Mouse (Mus musculus): ENCODE measurements around the gene 1700012B07Rik.

The 1700012B07Rik gene

GRCm38 (mm10) chr11:109846343-109846742 is 18.5 kb upstream of the 1700012B07Rik start:
- no peak for DNase-seq (ENCODE audit: low spot score)

DNA sequence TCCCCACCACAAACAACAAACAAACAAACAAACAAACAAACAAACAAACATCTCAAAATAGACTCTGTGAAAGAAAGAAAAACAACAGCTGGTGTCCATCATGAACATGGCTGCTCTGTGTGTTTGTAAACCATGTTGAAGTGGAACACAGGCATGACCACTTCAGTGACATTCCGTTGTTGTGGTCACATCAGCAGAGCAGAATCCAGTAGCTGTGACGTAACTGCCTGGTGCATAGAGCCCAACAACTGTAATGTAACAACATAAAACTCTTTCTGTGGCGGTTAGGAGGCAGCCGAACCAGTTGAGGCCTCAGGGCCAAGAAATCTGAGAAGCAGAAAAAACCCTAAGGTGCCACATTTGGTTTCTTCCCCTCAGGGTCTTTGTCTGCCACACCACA is 17.8 kb upstream of the 1700012B07Rik start:
- no peak for DNase-seq (ENCODE audit: low spot score)

GRCm38 (mm10) chr11:109844466-109844865 is 16.6 kb upstream of the 1700012B07Rik start:
- no peak for DNase-seq (ENCODE audit: low spot score)

DNA sequence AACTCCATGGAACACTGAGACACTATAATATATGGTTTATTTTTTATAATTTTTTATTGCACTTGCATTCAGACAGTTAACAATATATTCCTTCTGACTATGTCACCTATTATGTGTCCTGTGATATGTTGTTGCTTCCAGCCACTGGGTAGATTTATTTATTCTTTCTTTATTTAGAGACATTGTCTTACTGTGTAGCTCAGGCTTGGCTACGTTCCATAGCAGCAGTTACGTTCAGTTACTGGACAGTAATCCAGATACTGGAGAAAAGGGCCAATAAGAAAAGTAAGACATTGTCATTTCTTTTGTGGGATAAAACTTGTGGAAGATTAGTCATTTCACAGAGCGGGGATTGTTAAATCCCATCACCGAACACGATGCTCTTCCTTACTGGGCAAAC is 2.5 kb upstream of the 1700012B07Rik start:
- no peak for DNase-seq (ENCODE audit: low spot score)

- no peak for DNase-seq (ENCODE audit: low spot score)
These were observed 5.6 kb downstream of the 1700012B07Rik start for GRCm38 (mm10) chr11:109822280-109822679.

DNA sequence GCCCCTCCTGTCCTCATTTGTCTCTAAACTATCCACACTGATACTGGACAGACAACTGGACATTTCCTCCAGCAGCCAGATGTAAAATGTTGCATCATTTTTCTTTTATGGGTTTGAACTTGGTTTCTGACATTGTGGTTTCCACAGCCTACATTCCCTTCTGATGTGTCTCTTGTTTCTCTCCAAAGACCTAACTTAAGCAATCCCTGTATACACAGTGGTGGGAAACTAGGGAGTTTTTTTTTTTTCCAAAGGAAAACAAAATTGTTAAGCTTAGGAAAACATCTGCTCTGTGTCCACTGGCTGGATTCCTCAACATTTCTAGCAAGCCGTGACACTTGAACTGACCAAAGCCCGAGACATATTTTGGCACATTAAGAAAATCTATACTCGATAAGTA is 10.4 kb downstream of the 1700012B07Rik start:
- no peak for DNase-seq (ENCODE audit: low spot score)

DNA sequence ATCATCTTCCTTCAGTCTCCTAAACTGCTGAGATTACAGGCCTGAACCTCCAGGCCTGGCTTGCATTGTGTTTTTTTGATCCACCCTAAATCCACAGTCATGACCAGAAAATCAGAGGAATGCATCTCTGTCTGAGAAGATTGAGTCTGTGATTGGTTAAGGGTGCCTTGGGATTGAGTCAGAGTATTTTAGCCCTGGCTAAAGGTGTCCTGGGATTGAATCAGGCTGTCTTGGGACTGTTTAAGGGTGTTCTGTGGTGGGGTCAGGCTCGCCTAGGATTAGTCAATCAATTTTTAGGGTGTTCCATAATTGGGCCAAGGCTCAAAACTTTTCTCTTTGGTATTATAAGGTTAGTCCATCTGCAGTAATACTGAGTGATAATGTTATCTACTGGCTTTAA is 10.9 kb downstream of the 1700012B07Rik start:
- no peak for DNase-seq (ENCODE audit: low spot score)

DNA sequence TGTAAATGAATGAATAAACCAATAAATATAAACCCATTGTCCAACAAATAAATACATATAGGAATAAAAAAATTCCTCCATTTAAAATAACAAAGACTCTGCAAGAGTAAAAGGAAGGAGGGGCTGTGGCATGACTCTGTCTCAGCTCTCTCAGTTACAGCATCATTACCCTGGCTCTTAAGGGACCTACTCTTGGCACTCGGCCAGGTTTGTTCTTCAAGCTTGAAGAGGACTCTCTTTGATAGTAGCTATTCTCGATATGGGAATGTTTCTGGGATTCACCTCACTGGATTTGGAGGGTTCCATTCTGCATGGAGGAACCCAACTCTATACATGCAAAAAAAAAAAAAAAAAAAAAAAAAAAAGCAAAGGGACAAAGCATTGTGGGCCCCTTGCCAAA is 16.1 kb downstream of the 1700012B07Rik start:
- no peak for DNase-seq (ENCODE audit: low spot score)

DNA sequence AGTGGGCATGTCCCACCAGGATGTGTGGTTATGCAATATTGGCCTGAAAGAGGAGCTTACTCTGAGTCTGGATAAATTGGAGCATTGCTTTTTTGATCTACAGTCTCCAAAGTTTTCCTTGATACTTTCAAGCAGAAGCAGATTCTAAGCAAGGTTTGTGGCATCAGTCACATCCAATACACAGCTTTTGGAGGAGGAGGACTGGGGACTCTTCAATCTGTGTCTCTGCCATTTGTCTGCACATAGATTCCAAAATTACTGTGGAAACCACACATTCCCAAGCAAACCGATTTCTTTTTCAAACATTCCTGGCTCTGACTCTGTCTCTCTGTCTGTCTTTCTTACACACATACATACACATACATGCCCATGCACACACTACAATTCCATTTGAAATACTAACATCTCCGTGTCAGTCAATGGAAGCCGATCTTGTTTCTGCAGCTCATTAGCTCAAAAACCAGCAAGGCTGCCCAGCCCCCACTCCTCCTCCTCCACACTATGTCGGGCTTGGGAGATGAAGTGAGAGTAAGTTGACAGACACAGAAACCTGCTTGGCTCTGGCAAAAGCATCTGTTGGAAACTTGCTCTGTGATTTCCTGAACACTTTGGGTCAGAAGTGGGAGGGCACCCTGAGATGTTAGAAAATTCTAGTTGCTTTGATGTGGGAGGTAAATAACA is 18.5 kb downstream of the 1700012B07Rik start:
- no peak for DNase-seq (ENCODE audit: low spot score)

DNA sequence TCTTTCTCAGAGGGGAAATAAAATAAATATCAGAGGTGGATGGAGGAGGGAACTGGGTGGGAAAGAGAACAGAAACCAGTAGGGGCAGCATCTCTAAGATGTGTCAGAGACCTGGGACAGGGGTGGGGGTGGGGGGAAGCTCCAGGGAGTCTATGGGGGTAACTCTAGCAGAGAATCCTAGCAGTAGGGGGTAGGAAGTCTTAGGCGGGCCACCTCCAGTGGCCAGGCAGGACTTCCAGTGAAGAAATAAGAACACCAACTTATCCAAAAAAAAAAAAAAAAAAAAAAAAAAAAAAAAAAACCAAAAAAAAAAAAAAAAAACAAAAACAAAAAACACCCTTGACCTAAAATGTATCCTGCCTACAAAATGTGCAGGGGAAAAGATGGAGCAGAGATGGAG is 26.3 kb downstream of the 1700012B07Rik start:
- no peak for DNase-seq (ENCODE audit: low spot score)

DNA sequence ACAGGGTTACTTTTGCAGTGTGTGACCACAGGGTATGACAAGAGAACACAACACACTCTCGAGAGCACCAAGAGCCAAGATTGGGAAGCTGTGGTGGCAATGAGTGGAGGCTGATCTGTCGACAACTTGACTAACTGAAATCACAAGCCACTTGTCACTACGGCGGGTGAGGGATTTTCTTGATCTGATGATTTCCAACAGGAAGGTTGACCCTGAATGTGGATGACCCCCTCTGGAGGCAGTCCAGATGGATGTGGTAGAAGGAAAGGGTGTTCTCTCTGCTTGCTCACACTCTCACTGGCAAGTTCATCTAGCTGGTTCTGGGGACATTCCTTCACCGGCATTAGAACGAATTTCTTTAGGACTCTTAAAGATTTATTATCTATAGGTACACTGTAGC is 30.3 kb downstream of the 1700012B07Rik start:
- DNase-seq (ENCODE audit: low spot score), result no peak

GRCm38 (mm10) chr11:109795536-109795935 is 32.3 kb downstream of the 1700012B07Rik start:
- DNase-seq (ENCODE audit: low spot score), result no peak

DNA sequence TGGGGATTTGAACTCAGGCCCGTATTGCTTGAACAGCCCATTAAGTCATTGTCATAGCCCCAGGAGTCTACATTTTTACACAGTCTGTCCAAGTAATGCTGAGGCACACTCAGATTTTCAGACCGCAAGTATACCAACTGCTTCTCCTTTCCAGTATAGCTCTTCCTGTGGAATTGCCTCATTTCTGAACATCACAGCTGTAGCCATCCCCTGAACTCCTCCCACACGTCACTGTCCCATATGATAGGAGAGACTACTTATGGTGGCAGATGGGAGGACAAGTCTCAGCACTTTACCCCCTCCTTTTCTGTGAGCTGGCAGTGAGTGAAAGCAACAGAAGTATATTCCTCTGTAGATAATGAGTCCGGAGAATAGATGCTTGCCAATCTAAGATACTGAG is 34.3 kb downstream of the 1700012B07Rik start:
- DNase-seq (ENCODE audit: low spot score), result no peak

- no peak for DNase-seq (ENCODE audit: low spot score)
These were observed 35.3 kb downstream of the 1700012B07Rik start for GRCm38 (mm10) chr11:109792401-109792997.

- DNase-seq (ENCODE audit: low spot score), result no peak
These were observed 35.9 kb downstream of the 1700012B07Rik start for GRCm38 (mm10) chr11:109791965-109792364.

DNA sequence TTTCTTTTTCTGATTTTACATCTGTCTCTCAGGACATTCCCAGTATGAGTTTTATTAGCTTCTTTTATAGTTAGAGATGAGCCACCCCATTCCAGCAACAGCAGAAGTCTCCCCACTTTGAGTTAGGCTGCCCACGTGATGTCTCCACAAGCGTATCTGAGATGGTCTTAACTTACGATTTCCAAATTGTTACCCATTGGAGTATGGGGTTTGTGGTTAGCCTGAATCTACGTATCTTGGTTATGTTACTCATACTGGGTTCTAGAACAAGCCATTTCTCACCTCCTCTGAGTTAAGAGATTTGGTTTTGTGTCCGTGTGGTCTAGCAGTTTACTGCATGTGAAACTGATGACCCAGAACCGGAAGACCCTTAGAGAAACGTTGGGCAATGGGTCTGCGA is 37.6 kb downstream of the 1700012B07Rik start:
- DNase-seq (ENCODE audit: low spot score), result no peak

DNA sequence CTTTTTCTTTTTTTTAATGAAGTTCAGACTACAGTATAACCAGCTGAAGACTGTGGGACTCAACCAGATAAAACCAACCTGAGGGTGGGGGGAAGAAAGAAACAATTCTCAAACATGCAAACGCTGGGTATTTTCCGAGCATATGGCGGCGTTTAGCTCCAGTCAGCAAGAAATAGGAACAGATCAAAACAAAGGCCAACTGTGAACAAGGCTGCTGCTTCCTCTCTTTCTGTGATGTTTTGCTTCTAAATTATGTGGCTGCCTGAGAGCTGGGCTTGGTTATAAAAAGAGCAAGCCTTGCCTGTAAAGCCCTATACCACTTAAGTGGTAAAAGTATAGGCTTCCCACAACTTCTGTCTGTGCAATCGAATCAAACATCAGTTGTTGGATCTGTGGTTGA is 42.5 kb downstream of the 1700012B07Rik start:
- no peak for DNase-seq (ENCODE audit: low spot score)

DNA sequence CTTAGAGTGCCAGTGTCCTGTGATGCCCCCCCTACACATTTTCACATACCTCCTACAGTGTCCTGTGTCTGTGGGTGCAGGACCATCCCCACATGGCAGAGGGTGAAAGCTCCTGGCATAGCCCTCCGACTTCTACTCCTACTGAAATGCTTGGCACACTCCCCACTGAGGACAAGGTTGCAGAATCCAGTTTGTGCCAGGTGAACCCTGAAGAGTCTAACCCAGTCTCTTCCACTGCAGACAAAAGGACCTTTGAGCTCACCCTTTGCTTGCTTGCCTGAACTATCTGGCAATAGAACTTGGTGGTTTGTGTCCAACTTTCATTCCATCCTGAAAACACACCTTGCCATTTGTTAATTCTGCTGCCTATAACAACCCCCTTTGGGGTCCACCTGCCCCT is 56.5 kb downstream of the 1700012B07Rik start:
- no peak for DNase-seq (ENCODE audit: low spot score)

- no peak for DNase-seq (ENCODE audit: low spot score)
These were observed 57.7 kb downstream of the 1700012B07Rik start for GRCm38 (mm10) chr11:109770185-109770584.

- DNase-seq (ENCODE audit: low spot score), result no peak
These were observed 58.8 kb downstream of the 1700012B07Rik start for GRCm38 (mm10) chr11:109769091-109769490.

DNA sequence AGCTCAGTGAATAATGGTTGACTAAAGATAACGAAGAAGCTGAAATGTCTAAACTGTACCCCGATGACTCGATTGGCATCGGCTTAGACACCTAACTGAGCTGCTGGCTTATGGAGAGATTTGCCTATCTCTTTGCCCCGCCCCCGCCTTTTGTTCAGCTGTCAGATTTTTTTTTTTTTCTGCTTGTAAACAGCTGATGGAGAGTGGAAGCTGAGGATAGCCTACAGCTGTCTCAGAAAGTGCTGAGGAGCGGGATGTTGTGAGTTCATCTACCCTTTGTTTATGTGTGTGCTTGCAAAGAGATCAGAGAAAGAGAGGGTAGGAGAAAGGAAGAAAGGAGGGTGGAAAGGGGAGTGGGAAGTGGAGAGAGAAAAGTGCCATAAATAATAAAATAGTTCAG is 67.8 kb downstream of the 1700012B07Rik start:
- no peak for DNase-seq (ENCODE audit: low spot score)

- DNase-seq (ENCODE audit: low spot score), result no peak
These were observed 69.1 kb downstream of the 1700012B07Rik start for GRCm38 (mm10) chr11:109758616-109759215.

- no peak for DNase-seq (ENCODE audit: low spot score)
These were observed 73.7 kb downstream of the 1700012B07Rik start for GRCm38 (mm10) chr11:109754105-109754602.

Measured in MN1 (cell line).